Mouse (Mus musculus) testis, adult 2 months (tissue): ENCODE measurements at regions not wholly inside any gene's neighbourhood (a gene's known extent, or its start where the extent isn't known, plus 50 kb on each side); places are given as distances from the start of the nearest gene placed in this dataset.

Experiments
- CTCF ChIP-seq: fragments of 200-500 bp; IDR thresholded peaks from 2 replicates; pipeline ENCODE4 v1.5.1; 2012; ENCODE audit warnings: low read depth, mild to moderate bottlenecking, inconsistent platforms, low read length, moderate library complexity; ENCODE audit not compliant: control insufficient read depth, insufficient read depth, insufficient replicate concordance
- POLR2A ChIP-seq: fragments of 200-500 bp; IDR thresholded peaks from 2 replicates; pipeline ENCODE4 v1.6.1; 2012; ENCODE audit warnings: low read depth, mild to moderate bottlenecking, inconsistent platforms, low read length, moderate library complexity; ENCODE audit not compliant: control insufficient read depth

- no peak for TF ChIP-seq CTCF
- no peak for TF ChIP-seq POLR2A
Observed at GRCm38 (mm10) chr15:64557540-64557939, 260.0 kb upstream of the Gm21798 start.
